In the genomic region with DNA sequence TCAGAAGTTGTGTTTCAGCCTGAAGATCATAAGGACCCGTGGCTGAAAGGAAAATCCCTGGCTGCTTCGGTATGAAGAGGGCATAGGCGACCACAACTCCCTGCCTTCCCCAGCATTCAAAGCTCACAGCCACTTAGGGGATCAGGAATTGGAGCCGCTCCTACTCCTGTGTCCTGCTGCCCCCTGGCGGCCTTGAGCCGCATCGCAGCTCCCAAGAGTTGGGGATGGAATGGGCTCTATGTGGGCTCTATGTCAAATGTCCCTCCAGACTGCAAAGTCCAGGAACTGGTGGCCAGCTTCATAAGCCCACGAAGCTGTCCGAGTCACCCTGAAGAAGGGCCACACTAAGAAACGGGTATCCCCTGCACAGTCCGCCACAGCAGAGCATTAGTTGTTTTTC, we compare ENCODE assay signal across 9 mouse cellular contexts. TPM values are rescaled to one million over a fixed set of nuclear protein-coding genes. Genes with fewer than 3 reads are reported as not detected.
DNase-seq lines count a peak whose midpoint lies in the region; ATAC-seq and TF ChIP-seq lines count a peak whose summit lies in the region.
"Had no signal": no experiment of that assay in that cellular context is flagged by ENCODE, and none has a peak within 500 bp of the region (broad histone marks: within the 10 kb centered on the region; RNA-seq: fewer than 3 reads in every experiment).

No protein-coding gene starts in this region.

- no peak overlapping the region for H3K27ac ChIP-seq in gastrocnemius, adult 2 months
- H3K27ac ChIP-seq: limb, embryonic 12.5 days had no signal

- intact Hi-C loops in gastrocnemius, adult 2 months (cut with DNase I) = loop anchor here (1.0 kb wide), 1 partner anchor 16 kb away; no protein-coding TSS in a partner anchor
- intact Hi-C loops in left cerebral cortex, postnatal 10 days (cut with DNase I) = loop anchor here (2.0 to 5.0 kb wide), 2 partner anchors 16 to 1262 kb away; no protein-coding TSS in a partner anchor

- no peak overlapping the region for H3K4me3 ChIP-seq in gastrocnemius, adult 2 months
- H3K4me3 ChIP-seq: limb, embryonic 12.5 days had no signal

- peak; percentile 89 to 94 for DNase-seq in cerebellum, postnatal 25 days
- peak; percentile 88 for DNase-seq in gastrocnemius, adult 2 months
- DNase-seq in induced T-regulatory cell, adult 2 months (ENCODE audit: low read depth) = peak; percentile 88
- DNase-seq in left cerebral cortex, postnatal 10 days (ENCODE audit: extremely low spot score in 1 of 2, low spot score in 2 of 2) = peak; percentile 71 to 86
- peak; percentile 90 for DNase-seq in mesoderm, embryonic 11.5 days (ENCODE audit: low read depth, low spot score)
- DNase-seq in right cerebral cortex, postnatal 14 days = peak; percentile 89
- peak; percentile 92 for DNase-seq in urinary bladder, postnatal 25 days (ENCODE audit: low spot score)

- ATAC-seq in activated CD4-positive, CD25-positive, alpha-beta regulatory T cell, adult 4 months = peak; percentile 73

- TF ChIP-seq CTCF in gastrocnemius, adult 2 months (IDR thresholded peaks at IDR 0.05) = no peak; the same call in 1 of the 2 replicates

RNA-seq across cellular contexts. Expression of a gene that starts 12.2 kb away (rescaled TPM):
- polyA plus RNA-seq in activated CD4-positive, CD25-positive, alpha-beta regulatory T cell, adult 4 months (2017; shearing (Covaris generic)) = 1,000 to 10,000 TPM; 3,460 to 4,099 TPM
- 10 to 100 TPM; 30.4 to 38.5 TPM for total RNA-seq in gastrocnemius, adult 2 months (2021)
- total RNA-seq in left cerebral cortex, postnatal 10 days (2021) = 10 to 100 TPM; 18.2 to 21.5 TPM

RNA-seq across cellular contexts. Expression of a gene that starts 33.2 kb away (rescaled TPM):
- polyA plus RNA-seq in activated CD4-positive, CD25-positive, alpha-beta regulatory T cell, adult 4 months (2017; shearing (Covaris generic)) = 100 to 1,000 TPM; 200 to 247 TPM
- 10 to 100 TPM; 83.8 to 94.7 TPM for total RNA-seq in gastrocnemius, adult 2 months (2021)
- 100 to 1,000 TPM; 255 to 261 TPM for total RNA-seq in left cerebral cortex, postnatal 10 days (2021)

RNA-seq across cellular contexts. Expression of a gene that starts 39.2 kb away (rescaled TPM):
- polyA plus RNA-seq in activated CD4-positive, CD25-positive, alpha-beta regulatory T cell, adult 4 months (2017; shearing (Covaris generic)) = 1 to 10 TPM; 3.4 to 4.4 TPM
- total RNA-seq in gastrocnemius, adult 2 months (2021) = 1 to 10 TPM; 7.0 to 7.8 TPM
- total RNA-seq in left cerebral cortex, postnatal 10 days (2021) = 10 to 100 TPM; 12.7 to 14.6 TPM

RNA-seq across cellular contexts. Expression of a gene that starts 41.3 kb away (rescaled TPM):
- polyA plus RNA-seq in activated CD4-positive, CD25-positive, alpha-beta regulatory T cell, adult 4 months (2017; shearing (Covaris generic)) = 1 to 10 TPM; 2.3 to 4.0 TPM
- 1 to 10 TPM; 1.9 to 2.0 TPM for total RNA-seq in gastrocnemius, adult 2 months (2021)
- 100 to 1,000 TPM; 329 to 351 TPM for total RNA-seq in left cerebral cortex, postnatal 10 days (2021)

RNA-seq across cellular contexts. Expression of a gene that starts 45.4 kb away (rescaled TPM):
- polyA plus RNA-seq in activated CD4-positive, CD25-positive, alpha-beta regulatory T cell, adult 4 months (2017; shearing (Covaris generic)) = not detected
- total RNA-seq in gastrocnemius, adult 2 months (2021) = under 1 TPM; 0.25 to 0.36 TPM
- under 1 TPM; 0.67 to 0.81 TPM for total RNA-seq in left cerebral cortex, postnatal 10 days (2021)
- polyA plus RNA-seq: limb, embryonic 12.5 days had no signal
